Mouse (Mus musculus): ENCODE results near the gene Dpm2. TPM values are rescaled to one million over a fixed set of nuclear protein-coding genes. Genes with fewer than 3 reads are reported as not detected.

Gene Dpm2
- polyA plus RNA-seq, 1 experiment from 2014 or later = 122 TPM

GRCm38 (mm10) chr2:32574497-32574896 is 3.8 kb downstream of the Dpm2 start, which contains the start of gene Pip5kl1:
TSS of gene Pip5kl1 (plus strand) at chr2:32574797.
- H3K4me2 ChIP-seq (replicated peaks; ENCODE audit: low read depth, low read length) = peak within 1 kb of the TSS; percentile 63
- peak within 1 kb of the TSS; percentile 40 for H3K9ac ChIP-seq (replicated peaks; ENCODE audit: low read depth, low read length)
- peaks cover 11% of the 10 kb centered on the region; the same call in 1 of the 2 replicates for H3K4me1 ChIP-seq (ENCODE audit: control insufficient read depth, insufficient read depth, low read length)
- no peaks in the 10 kb centered on the region for H3K36me3 ChIP-seq (ENCODE audit: control insufficient read depth, insufficient read depth, low read length)
- ATAC-seq (ENCODE audit: insufficient number of reproducible peaks, insufficient read depth, low FRiP score, low read depth) = no peak
- no peak within 1 kb of the TSS for H3K27ac ChIP-seq (ENCODE audit: low read length)
- no peaks in the 10 kb centered on the region for H3K9me3 ChIP-seq (ENCODE audit: control insufficient read depth, low read depth, low read length)
- H3K27me3 ChIP-seq (ENCODE audit: control insufficient read depth, insufficient read depth, low read length) = 0 out of 2 replicates have a peak, but pooled peaks cover 1% of the 10 kb centered on the region
- 77% methylated on average over 6 of the region's 6 CpGs for WGBS
- peak within 1 kb of the TSS; percentile 33 for H3K4me3 ChIP-seq (ENCODE audit: low read depth, low read length)

DNA sequence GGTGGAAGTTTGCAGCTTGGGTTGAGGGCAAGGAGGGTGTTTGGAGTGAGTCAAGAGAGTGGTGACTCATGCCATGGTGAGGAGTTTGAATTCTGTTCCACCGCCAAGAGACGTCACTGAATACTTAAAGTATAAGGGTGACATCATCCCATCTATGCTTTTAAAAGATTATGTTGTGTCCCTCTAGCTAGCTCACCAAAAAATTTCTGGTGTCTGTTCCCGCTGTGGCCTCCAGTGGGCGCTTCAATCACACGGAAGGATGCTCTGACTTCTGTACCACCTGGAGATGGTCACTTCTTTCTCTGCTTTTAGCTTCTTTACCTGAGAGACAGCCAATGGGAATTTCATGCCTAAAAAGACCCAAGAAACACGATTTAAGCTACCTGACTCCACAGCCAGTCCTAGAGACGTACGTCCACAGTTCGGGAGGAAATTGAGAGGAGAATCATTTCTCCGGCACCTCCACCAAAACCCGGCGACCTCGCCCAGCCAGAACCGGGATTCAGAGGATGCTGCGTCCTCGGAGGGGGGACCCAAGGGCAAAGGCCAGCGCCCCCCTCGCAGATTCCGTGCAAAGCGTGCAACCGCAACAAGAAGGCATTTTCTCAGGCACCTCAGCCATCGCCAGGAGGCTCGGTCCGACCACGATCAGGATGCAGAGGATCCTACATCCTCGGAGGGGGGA is 4.4 kb downstream of the Dpm2 start:
- ATAC-seq (ENCODE audit: insufficient number of reproducible peaks, insufficient read depth, low FRiP score, low read depth) = no peak
- peak overlapping the region; percentile 40 for H3K9ac ChIP-seq (replicated peaks; ENCODE audit: low read depth, low read length)
- H3K9me3 ChIP-seq (ENCODE audit: control insufficient read depth, low read depth, low read length) = no peaks in the 10 kb centered on the region
- no peak overlapping the region for H3K27ac ChIP-seq (ENCODE audit: low read length)
- H3K36me3 ChIP-seq (ENCODE audit: control insufficient read depth, insufficient read depth, low read length) = no peaks in the 10 kb centered on the region
- peaks cover 11% of the 10 kb centered on the region; the same call in 1 of the 2 replicates for H3K4me1 ChIP-seq (ENCODE audit: control insufficient read depth, insufficient read depth, low read length)
- peak overlapping the region; percentile 33 for H3K4me3 ChIP-seq (ENCODE audit: low read depth, low read length)
- WGBS = 2% methylated on average over 26 of the region's 26 CpGs
- H3K27me3 ChIP-seq (ENCODE audit: control insufficient read depth, insufficient read depth, low read length) = 0 out of 2 replicates have a peak, but pooled peaks cover 4% of the 10 kb centered on the region
- H3K4me2 ChIP-seq (replicated peaks; ENCODE audit: low read depth, low read length) = peak overlapping the region; percentile 63

- H3K4me1 ChIP-seq (ENCODE audit: control insufficient read depth, insufficient read depth, low read length) = peaks cover 11% of the 10 kb centered on the region; the same call in 1 of the 2 replicates
- no peak within 1 kb of the TSS for H3K27ac ChIP-seq (ENCODE audit: low read length)
- peak within 1 kb of the TSS; percentile 33 for H3K4me3 ChIP-seq (ENCODE audit: low read depth, low read length)
- H3K9me3 ChIP-seq (ENCODE audit: control insufficient read depth, low read depth, low read length) = no peaks in the 10 kb centered on the region
- 6% methylated on average over 28 of the region's 28 CpGs for WGBS
- H3K9ac ChIP-seq (replicated peaks; ENCODE audit: low read depth, low read length) = peak within 1 kb of the TSS; percentile 40
- H3K4me2 ChIP-seq (replicated peaks; ENCODE audit: low read depth, low read length) = peak within 1 kb of the TSS; percentile 63
- no peak for ATAC-seq (ENCODE audit: insufficient number of reproducible peaks, insufficient read depth, low FRiP score, low read depth)
- no peaks in the 10 kb centered on the region for H3K36me3 ChIP-seq (ENCODE audit: control insufficient read depth, insufficient read depth, low read length)
- 0 out of 2 replicates have a peak, but pooled peaks cover 4% of the 10 kb centered on the region for H3K27me3 ChIP-seq (ENCODE audit: control insufficient read depth, insufficient read depth, low read length)
Observed at GRCm38 (mm10) chr2:32575586-32576160, 5.0 kb downstream of the Dpm2 start, which contains the start of gene 9430097D07Rik. TSS of gene 9430097D07Rik (minus strand) at chr2:32575684.

DNA sequence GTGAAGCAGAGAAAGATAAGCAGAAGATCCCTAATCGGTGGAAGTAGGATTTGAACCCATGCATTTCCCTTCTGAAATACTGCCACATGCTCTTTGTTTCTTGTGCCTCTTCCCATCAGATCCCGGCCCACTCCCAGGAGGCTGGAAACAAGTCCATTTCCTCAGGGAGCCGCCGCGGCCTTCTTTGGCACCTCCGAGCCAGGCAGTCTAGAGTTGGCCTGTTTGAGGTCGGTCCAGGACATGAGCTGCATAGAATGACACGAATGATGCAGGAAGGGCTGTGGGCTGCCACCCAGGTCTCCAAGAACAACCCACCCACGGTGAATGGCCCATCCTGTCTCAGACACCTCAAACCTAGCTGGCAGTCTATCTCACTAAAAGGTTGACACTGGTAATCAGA is 5.9 kb downstream of the Dpm2 start:
- Histone ChIP-seq H3K27ac (ENCODE audit: low read length) (no peak overlapping the region), H3K36me3 (ENCODE audit: control insufficient read depth, insufficient read depth, low read length) (no peaks in the 10 kb centered on the region), H3K4me2 (replicated peaks; ENCODE audit: low read depth, low read length) (no peak overlapping the region), H3K4me1 (ENCODE audit: control insufficient read depth, insufficient read depth, low read length) (peaks cover 7% of the 10 kb centered on the region; the same call in 1 of the 2 replicates), H3K9me3 (ENCODE audit: control insufficient read depth, low read depth, low read length) (no peaks in the 10 kb centered on the region), H3K27me3 (ENCODE audit: control insufficient read depth, insufficient read depth, low read length) (0 out of 2 replicates have a peak, but pooled peaks cover 4% of the 10 kb centered on the region), H3K4me3 (ENCODE audit: low read depth, low read length) (no peak overlapping the region), H3K9ac (replicated peaks; ENCODE audit: low read depth, low read length) (no peak overlapping the region)
- WGBS = 85% methylated on average over 9 of the region's 9 CpGs
- ATAC-seq (ENCODE audit: insufficient number of reproducible peaks, insufficient read depth, low FRiP score, low read depth) = no peak

- ATAC-seq (ENCODE audit: insufficient number of reproducible peaks, insufficient read depth, low FRiP score, low read depth) = no peak
Observed at GRCm38 (mm10) chr2:32578146-32579046, 7.7 kb downstream of the Dpm2 start.

GRCm38 (mm10) chr2:32581450-32582095 is 10.9 kb downstream of the Dpm2 start:
- whole genome bisulfite sequencing = 37% methylated on average over 19 of the region's 19 CpGs
- 0 out of 2 replicates have a peak overlapping the region, but pooled peaks have one; percentile 1 for H3K4me3 ChIP-seq (ENCODE audit: low read depth, low read length)
- no peak for ATAC-seq (ENCODE audit: insufficient number of reproducible peaks, insufficient read depth, low FRiP score, low read depth)
- no peaks in the 10 kb centered on the region for H3K36me3 ChIP-seq (ENCODE audit: control insufficient read depth, insufficient read depth, low read length)
- peak overlapping the region; percentile 22 for H3K4me2 ChIP-seq (replicated peaks; ENCODE audit: low read depth, low read length)
- peaks cover 3% of the 10 kb centered on the region; the same call in 1 of the 2 replicates for H3K4me1 ChIP-seq (ENCODE audit: control insufficient read depth, insufficient read depth, low read length)
- H3K27ac ChIP-seq (ENCODE audit: low read length) = no peak overlapping the region
- no peaks in the 10 kb centered on the region for H3K9me3 ChIP-seq (ENCODE audit: control insufficient read depth, low read depth, low read length)
- H3K9ac ChIP-seq (replicated peaks; ENCODE audit: low read depth, low read length) = no peak overlapping the region
- 0 out of 2 replicates have a peak, but pooled peaks cover 4% of the 10 kb centered on the region for H3K27me3 ChIP-seq (ENCODE audit: control insufficient read depth, insufficient read depth, low read length)

More at GRCm38 (mm10) chr2:32578146-32579046, 7.7 kb downstream of the Dpm2 start:
- Histone ChIP-seq H3K27ac (ENCODE audit: low read length) (no peak overlapping the region), H3K9ac (replicated peaks; ENCODE audit: low read depth, low read length) (no peak overlapping the region), H3K4me3 (ENCODE audit: low read depth, low read length) (no peak overlapping the region), H3K27me3 (ENCODE audit: control insufficient read depth, insufficient read depth, low read length) (0 out of 2 replicates have a peak, but pooled peaks cover 4% of the 10 kb centered on the region), H3K4me2 (replicated peaks; ENCODE audit: low read depth, low read length) (no peak overlapping the region), H3K9me3 (ENCODE audit: control insufficient read depth, low read depth, low read length) (no peaks in the 10 kb centered on the region), H3K36me3 (ENCODE audit: control insufficient read depth, insufficient read depth, low read length) (no peaks in the 10 kb centered on the region), H3K4me1 (ENCODE audit: control insufficient read depth, insufficient read depth, low read length) (peaks cover 4% of the 10 kb centered on the region; the same call in 1 of the 2 replicates)
- 36% methylated on average over 26 of the region's 30 CpGs for WGBS

GRCm38 (mm10) chr2:32582830-32583799 is 12.5 kb downstream of the Dpm2 start:
- Histone ChIP-seq H3K27ac (ENCODE audit: low read length) (no peak overlapping the region), H3K9ac (replicated peaks; ENCODE audit: low read depth, low read length) (no peak overlapping the region), H3K9me3 (ENCODE audit: control insufficient read depth, low read depth, low read length) (no peaks in the 10 kb centered on the region), H3K4me2 (replicated peaks; ENCODE audit: low read depth, low read length) (peak overlapping the region; percentile 40), H3K4me3 (ENCODE audit: low read depth, low read length) (peak overlapping the region; percentile 5; the same call in 1 of the 2 replicates), H3K36me3 (ENCODE audit: control insufficient read depth, insufficient read depth, low read length) (no peaks in the 10 kb centered on the region), H3K4me1 (ENCODE audit: control insufficient read depth, insufficient read depth, low read length) (peaks cover 13% of the 10 kb centered on the region; the same call in 1 of the 2 replicates), H3K27me3 (ENCODE audit: control insufficient read depth, insufficient read depth, low read length) (0 out of 2 replicates have a peak, but pooled peaks cover 4% of the 10 kb centered on the region)
- 13% methylated on average over 37 of the region's 37 CpGs for WGBS
- ATAC-seq (ENCODE audit: insufficient number of reproducible peaks, insufficient read depth, low FRiP score, low read depth) = peak; percentile 67; the same call in 1 of the 2 replicates

Data from stomach, embryonic 14.5 days (tissue).